Mouse (Mus musculus) mammary gland, adult 2 months (tissue): Measurements from ENCODE around the gene Surf1. TPM values are rescaled to one million over a fixed set of nuclear protein-coding genes. Genes with fewer than 3 reads are reported as not detected.

Experiments
- polyA plus RNA-seq: library from polyadenylated mRNA; depleted of rRNA; stranded (reverse); fragments of >200 nt; gene quantifications from 2 replicates; pipeline ENCODE4 v1.2.3, GENCODE M21; 2012; ENCODE audit warnings: low replicate concordance; rRNA removed

Surf1 gene
- polyA plus RNA-seq = 52.0 and 56.9 TPM in 2 replicates

DNA sequence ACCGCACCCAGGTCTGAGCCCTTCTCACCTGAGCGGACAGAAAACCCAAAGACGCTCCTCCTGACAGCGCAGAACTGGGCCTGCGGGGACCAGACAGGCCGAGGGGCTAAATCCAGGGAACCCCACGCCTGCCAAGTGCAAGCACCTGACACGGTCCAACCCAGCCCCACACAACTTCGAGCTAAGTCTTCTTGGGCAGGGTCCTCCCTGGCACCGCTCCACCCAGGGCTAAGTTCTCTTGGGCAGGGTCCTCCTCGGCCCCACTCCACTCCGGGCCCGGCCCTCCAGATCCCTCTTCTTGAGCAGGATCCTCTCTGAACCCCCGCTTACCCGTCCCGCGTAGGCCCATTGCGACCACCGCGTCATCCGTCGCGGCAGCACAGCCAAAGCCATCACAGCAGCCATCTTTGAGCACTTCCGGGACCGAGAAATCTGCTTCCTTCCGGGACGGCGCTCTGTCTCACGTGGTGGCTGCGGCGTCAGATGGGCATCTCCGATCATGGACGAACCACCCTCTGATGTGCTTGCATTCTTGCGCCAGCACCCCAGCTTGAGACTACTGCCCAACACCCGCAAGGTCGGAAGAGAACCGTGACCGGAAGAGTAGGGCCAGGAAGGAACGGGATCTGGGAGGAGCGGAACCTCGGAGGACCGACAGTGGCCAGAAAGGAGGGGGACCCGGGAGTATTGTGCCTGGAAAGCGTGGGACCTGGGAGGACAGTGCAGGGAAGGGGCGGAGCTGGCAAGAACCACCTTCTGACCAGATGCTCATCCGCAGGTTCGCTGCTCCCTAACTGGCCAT, at the start of gene Surf1, which contains the start of gene Surf2:
TSS of gene Surf1 (minus strand) at position 604 of the 802 bp plus-strand sequence.
TSS of gene Surf2 (plus strand) at position 441 of the 802 bp plus-strand sequence.

DNA sequence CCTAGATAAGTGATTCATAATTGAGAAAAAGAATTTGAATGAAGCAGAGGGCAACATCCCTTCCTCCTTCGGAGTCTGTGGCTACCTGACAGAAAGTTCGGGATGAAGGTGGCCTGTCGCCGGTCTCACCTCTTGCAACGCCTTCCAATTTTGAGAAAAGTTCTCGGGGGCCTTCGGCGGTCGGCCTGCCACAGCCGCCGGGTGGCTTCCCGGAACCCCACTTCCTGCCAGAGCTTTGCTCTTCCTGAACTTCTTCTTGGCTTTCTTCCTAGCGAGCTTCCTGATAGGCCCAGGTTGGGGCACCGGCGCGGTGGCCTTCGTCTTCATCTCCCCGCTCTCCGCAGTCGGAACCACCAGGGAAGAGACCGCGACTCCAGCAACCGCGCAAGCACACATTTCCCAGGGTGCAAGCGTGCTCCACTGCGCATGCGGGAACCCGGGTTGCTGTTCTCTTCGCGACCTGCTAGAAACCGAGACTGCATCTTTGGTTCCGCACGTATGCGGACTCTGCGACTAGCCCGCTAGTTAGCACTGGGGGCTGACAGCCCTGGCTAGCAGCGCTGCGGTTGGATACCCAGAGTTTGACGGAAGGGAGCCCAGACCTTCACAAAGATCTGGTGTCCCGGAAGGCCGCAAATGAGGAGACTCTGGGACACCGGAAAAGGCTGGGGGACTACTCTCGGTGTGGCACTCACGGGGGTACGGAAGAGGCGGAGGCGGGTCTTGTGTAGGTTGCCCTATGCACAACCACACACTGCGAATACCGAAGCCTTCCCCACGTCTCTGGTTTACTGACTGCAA, 47.8 kb upstream of the Surf1 start, which contains the start of gene Rexo4:
TSS of gene Rexo4 (minus strand) at position 464 of the 801 bp plus-strand sequence.

DNA sequence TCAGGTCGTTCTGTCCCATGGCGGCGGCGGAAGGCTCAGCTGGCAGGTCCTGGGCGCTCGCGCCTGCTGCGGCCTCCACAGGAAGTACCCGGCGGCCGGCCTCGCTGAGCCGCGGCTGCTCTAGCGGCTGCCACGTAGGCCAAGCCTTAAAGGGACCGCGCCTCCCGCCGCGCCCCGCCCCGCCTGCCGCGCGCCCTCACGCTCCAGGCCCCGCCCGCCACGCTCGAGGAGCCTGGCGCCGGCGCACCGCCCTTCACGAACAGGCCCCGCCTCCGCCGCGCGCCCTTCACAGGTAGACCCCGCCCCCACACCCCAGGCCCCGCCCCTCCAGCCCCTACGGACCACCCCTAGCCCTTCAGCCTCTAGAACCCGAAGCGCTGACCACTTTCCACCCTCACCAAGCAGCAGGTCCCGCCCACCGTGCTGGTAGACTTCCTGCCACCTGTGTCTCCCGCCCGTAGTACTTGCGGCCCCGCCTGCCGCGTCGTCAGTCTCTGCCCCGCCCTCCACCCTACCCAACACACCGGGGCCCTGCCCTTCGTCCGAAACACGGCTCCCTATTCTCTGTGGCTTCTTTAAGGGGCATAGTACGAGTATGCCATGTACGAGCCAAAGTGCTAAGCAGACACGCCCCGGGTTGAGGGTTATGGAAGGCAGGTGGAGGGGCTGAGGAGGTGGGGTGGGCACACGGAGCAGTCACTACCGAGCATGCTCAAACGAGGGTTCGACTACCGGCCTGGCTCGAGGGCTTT, 17.1 kb upstream of the Surf1 start, which contains the start of the genes Surf4 and Stkld1:
TSS of gene Surf4 (minus strand) at position 625 of the 752 bp plus-strand sequence.
TSS of gene Stkld1 (plus strand) at position 744 of the 752 bp plus-strand sequence.

DNA sequence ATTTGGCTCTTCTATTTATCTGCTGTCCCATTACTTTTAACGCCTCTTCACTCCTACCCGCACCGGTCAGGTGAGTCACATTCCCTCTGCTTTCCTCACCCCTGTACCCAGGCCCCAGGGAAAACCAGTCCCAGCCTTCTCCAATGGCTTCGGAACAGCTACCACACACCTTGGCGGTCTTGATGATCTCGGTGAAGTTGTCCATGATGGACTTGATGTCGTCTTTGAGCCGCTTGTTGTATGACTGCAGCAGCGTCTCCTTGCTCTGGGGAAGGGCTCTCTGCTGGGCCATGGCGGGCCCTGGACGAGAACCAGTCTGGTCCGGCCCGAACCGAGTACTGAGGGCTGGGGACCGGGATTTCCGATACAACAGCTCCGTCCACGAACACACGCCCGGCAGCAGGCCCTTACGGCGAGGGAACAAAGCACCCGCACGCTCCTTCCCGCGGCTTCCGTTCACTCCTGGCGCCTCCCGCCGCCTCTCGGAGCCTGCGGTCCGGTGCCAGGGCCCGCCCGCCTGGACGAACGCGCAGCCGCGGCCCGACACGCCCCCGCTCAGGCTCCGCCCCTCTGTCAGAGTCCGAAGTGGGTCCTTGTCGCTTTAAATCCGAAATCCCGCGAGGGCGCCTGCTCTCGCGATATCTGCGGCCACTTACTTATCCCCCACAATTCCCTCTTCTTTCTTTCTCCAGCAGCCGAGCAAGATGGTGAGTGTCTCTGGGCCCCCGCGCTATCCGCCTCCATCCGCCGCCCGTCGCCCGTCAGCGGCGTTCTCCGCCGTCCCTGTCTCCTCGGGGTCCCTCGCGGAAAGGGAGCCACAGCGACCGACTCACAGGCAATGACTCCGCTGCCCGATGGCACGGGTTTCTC, 6.0 kb downstream of the Surf1 start, which contains the start of the genes Med22 and Rpl7a:
TSS of gene Med22 (minus strand) at position 554 of the 870 bp plus-strand sequence.
TSS of gene Rpl7a (plus strand) at position 641 of the 870 bp plus-strand sequence.

DNA sequence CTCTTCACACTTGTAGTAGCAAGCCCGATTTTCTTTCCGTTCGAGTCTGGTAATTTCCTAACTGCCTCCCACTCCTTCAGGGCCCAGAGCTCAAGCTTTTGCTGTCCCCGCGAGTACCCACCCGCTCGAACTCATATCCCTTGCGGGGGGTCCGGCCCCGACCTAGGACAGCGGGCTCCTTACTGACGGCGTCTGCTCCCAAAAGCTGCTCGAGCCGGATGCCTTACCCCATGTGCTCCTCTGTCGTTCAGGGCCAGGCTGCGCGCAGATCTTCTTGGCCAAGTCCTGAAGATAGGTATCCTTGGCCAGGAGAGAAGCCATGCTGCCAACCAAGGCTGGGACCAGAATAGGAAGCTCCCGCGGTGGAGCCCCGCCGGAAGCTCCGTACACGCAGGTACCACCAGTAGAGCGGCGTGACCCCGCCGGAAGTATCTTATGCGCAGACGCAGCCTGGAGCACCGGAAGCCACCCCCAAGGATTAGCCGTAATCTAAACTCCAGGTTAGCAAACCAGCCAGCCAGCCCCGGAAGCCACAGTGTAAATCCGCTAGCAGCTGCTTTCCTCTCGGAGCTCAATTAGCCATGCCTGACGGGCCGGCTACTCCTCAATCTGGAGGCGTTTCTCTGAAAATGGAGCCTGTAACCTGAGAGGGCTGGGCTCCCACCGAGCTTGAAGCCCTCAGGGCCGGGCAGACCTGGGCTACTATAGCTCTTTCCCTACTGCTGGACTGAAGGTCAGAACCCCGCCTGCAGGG, 13.7 kb downstream of the Surf1 start, which contains the start of gene Surf6:
TSS of gene Surf6 (minus strand) at position 413 of the 754 bp plus-strand sequence.

DNA sequence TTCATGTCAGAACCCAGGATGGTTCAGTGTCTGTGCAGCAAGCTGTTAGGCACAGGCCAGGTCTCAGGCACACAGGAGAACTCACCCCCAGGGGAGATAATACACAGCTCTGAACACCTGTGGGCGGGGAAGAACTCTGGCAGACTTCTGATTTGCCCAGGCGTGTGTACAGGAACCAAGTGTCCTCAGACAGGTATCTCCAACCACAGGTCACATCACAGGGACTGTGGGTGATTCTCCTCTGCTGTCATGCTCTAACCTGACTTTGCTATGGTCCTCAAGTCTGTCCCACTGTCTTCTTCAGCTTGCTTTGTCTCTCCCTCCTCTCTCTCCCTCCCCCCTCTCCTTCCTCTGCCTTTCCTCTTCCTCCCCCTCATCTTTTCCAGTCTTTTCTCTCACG, 51.5 kb downstream of the Surf1 start, which contains the start of gene Abo:
TSS of gene Abo (minus strand) at position 101 of the 400 bp plus-strand sequence.

Other genes with a start within 250 kb of the Surf1 start
- 0.66 and 1.3 TPM in 2 replicates for gene Lcn4, start 245.2 kb downstream of the Surf1 start, polyA plus RNA-seq
- not detected in 2 replicates for gene Abo, start 51.6 kb downstream of the Surf1 start, polyA plus RNA-seq
- 9.7 and 14.1 TPM in 2 replicates for gene Surf6, start 13.7 kb downstream of the Surf1 start, polyA plus RNA-seq
- gene Med22, start 5.9 kb downstream of the Surf1 start, polyA plus RNA-seq = 39.9 and 41.8 TPM in 2 replicates
- 493 and 569 TPM in 2 replicates for gene Rpl7a, start 5.8 kb downstream of the Surf1 start, polyA plus RNA-seq
- 22.2 and 22.8 TPM in 2 replicates for gene Surf2, start 163 bp downstream of the Surf1 start, polyA plus RNA-seq
- gene Surf4, start 17.4 kb upstream of the Surf1 start, polyA plus RNA-seq = 301 and 334 TPM in 2 replicates
- 0.29 and 0.43 TPM in 2 replicates for gene Stkld1, start 17.5 kb upstream of the Surf1 start, polyA plus RNA-seq
- 16.2 and 25.7 TPM in 2 replicates for gene Rexo4, start 47.9 kb upstream of the Surf1 start, polyA plus RNA-seq
- 0.86 and 1.8 TPM in 2 replicates for gene Adamts13, start 56.9 kb upstream of the Surf1 start, polyA plus RNA-seq
- 42.6 and 58.6 TPM in 2 replicates for gene Cacfd1, start 93.4 kb upstream of the Surf1 start, polyA plus RNA-seq
- gene Slc2a6, start 111.5 kb upstream of the Surf1 start, polyA plus RNA-seq = 9.5 and 16.0 TPM in 2 replicates
- 0.16 and 0.72 TPM in 2 replicates for gene Mymk, start 155.6 kb upstream of the Surf1 start, polyA plus RNA-seq
- gene Adamtsl2, start 162.8 kb upstream of the Surf1 start, polyA plus RNA-seq = 1.3 and 2.5 TPM in 2 replicates
- gene Fam163b, start 226.0 kb upstream of the Surf1 start, polyA plus RNA-seq = 0.12 and 0.14 TPM in 2 replicates
- 0.06 TPM in 1 of 2 replicates, not detected in the other for gene Dbh, start 248.7 kb upstream of the Surf1 start, polyA plus RNA-seq